Mouse (Mus musculus): ENCODE results near the gene Hist1h2ad. TPM values are rescaled to one million over a fixed set of nuclear protein-coding genes. Genes with fewer than 3 reads are reported as not detected.

Gene Hist1h2ad
- polyA plus RNA-seq, 1 experiment from 2014 or later = 2.6 TPM

GRCm38 (mm10) chr13:23610393-23610792 is 36.2 kb downstream of the Hist1h2ad start:
- Histone ChIP-seq H3K9me3 (ENCODE audit: low read length) (no peaks in the 10 kb centered on the region), H3K36me3 (replicated peaks; ENCODE audit: insufficient read depth, low read length) (no peaks in the 10 kb centered on the region), H3K27ac (ENCODE audit: low read depth) (no peak overlapping the region), H3K4me1 (ENCODE audit: insufficient read depth) (peaks cover 8% of the 10 kb centered on the region; the same call in 1 of the 2 replicates), H3K27me3 (ENCODE audit: insufficient read depth, low read length) (no peaks in the 10 kb centered on the region), H3K4me2 (ENCODE audit: low read depth, low read length) (no peak overlapping the region), H3K9ac (replicated peaks) (no peak overlapping the region), H3K4me3 (ENCODE audit: low read depth, low read length) (no peak overlapping the region)
- DNase-seq = no peak
- ATAC-seq = no peak
- TF ChIP-seq CTCF (IDR thresholded peaks at IDR 0.05; ENCODE audit: low read depth) = no peak
- no peak for TF ChIP-seq EP300 (IDR thresholded peaks at IDR 0.05; ENCODE audit: low read depth)
- 59% methylated on average over 2 of the region's 2 CpGs for WGBS (ENCODE audit: insufficient replicate concordance)

GRCm38 (mm10) chr13:23611638-23612037 is 37.5 kb downstream of the Hist1h2ad start:
- H3K27ac ChIP-seq (ENCODE audit: low read depth) = no peak overlapping the region
- no peak overlapping the region for H3K9ac ChIP-seq (replicated peaks)

GRCm38 (mm10) chr13:23620056-23620732 is 46.0 kb downstream of the Hist1h2ad start:
- DNase-seq = no peak
- H3K4me2 ChIP-seq (ENCODE audit: low read depth, low read length) = peak overlapping the region; percentile 95

More at GRCm38 (mm10) chr13:23611638-23612037, 37.5 kb downstream of the Hist1h2ad start:
- Histone ChIP-seq H3K4me3 (ENCODE audit: low read depth, low read length) (no peak overlapping the region), H3K36me3 (replicated peaks; ENCODE audit: insufficient read depth, low read length) (no peaks in the 10 kb centered on the region), H3K4me1 (ENCODE audit: insufficient read depth) (peaks cover 8% of the 10 kb centered on the region; the same call in 1 of the 2 replicates), H3K27me3 (ENCODE audit: insufficient read depth, low read length) (no peaks in the 10 kb centered on the region), H3K4me2 (ENCODE audit: low read depth, low read length) (no peak overlapping the region), H3K9me3 (ENCODE audit: low read length) (no peaks in the 10 kb centered on the region)
- no peak for ATAC-seq
- no peak for DNase-seq
- no peak for TF ChIP-seq CTCF (IDR thresholded peaks at IDR 0.05; ENCODE audit: low read depth)
- TF ChIP-seq EP300 (IDR thresholded peaks at IDR 0.05; ENCODE audit: low read depth) = no peak
- 85% methylated on average over 3 of the region's 3 CpGs for WGBS (ENCODE audit: insufficient replicate concordance)

GRCm38 (mm10) chr13:23620733-23621531 is 46.8 kb downstream of the Hist1h2ad start, which contains the start of gene Hist1h2be:
Gene Hist1h2be (minus strand): TSS chr13:23621124.
- H3K4me1 ChIP-seq (ENCODE audit: insufficient read depth) = peaks cover 9% of the 10 kb centered on the region
- WGBS (ENCODE audit: insufficient replicate concordance) = under 1% methylated on average over 27 of the region's 27 CpGs
- H3K4me3 ChIP-seq (ENCODE audit: low read depth, low read length) = peak within 1 kb of the TSS; percentile 80
- H3K9me3 ChIP-seq (ENCODE audit: low read length) = no peaks in the 10 kb centered on the region
- no peaks in the 10 kb centered on the region; the same call in 1 of the 2 replicates for H3K27me3 ChIP-seq (ENCODE audit: insufficient read depth, low read length)
- peak; percentile 75 for ATAC-seq
- peak within 1 kb of the TSS; percentile 100 for H3K27ac ChIP-seq (ENCODE audit: low read depth)
- H3K36me3 ChIP-seq (replicated peaks; ENCODE audit: insufficient read depth, low read length) = no peaks in the 10 kb centered on the region
- DNase-seq = peak; percentile 74
- H3K4me2 ChIP-seq (ENCODE audit: low read depth, low read length) = peak within 1 kb of the TSS; percentile 95
- peak within 1 kb of the TSS; percentile 99 for H3K9ac ChIP-seq (replicated peaks)
- TF ChIP-seq CTCF (IDR thresholded peaks at IDR 0.05; ENCODE audit: low read depth) (no peak), EP300 (IDR thresholded peaks at IDR 0.05; ENCODE audit: low read depth) (no peak; the same call in 1 of the 2 replicates)

More at GRCm38 (mm10) chr13:23620056-23620732, 46.0 kb downstream of the Hist1h2ad start:
- no peaks in the 10 kb centered on the region for H3K36me3 ChIP-seq (replicated peaks; ENCODE audit: insufficient read depth, low read length)
- no peaks in the 10 kb centered on the region for H3K9me3 ChIP-seq (ENCODE audit: low read length)
- 25% methylated on average over 12 of the region's 12 CpGs for WGBS (ENCODE audit: insufficient replicate concordance)
- H3K9ac ChIP-seq (replicated peaks) = peak overlapping the region; percentile 99
- ATAC-seq = no peak
- peaks cover 9% of the 10 kb centered on the region for H3K4me1 ChIP-seq (ENCODE audit: insufficient read depth)
- H3K27me3 ChIP-seq (ENCODE audit: insufficient read depth, low read length) = no peaks in the 10 kb centered on the region; the same call in 1 of the 2 replicates
- H3K4me3 ChIP-seq (ENCODE audit: low read depth, low read length) = peak overlapping the region; percentile 80
- TF ChIP-seq EP300 (IDR thresholded peaks at IDR 0.05; ENCODE audit: low read depth) = no peak
- peak overlapping the region; percentile 100 for H3K27ac ChIP-seq (ENCODE audit: low read depth)

GRCm38 (mm10) chr13:23621532-23622174 is 47.5 kb downstream of the Hist1h2ad start:
- TF ChIP-seq CTCF (IDR thresholded peaks at IDR 0.05; ENCODE audit: low read depth) = no peak
- TF ChIP-seq EP300 (IDR thresholded peaks at IDR 0.05; ENCODE audit: low read depth) = no peak; the same call in none of the 2 replicates
- H3K4me2 ChIP-seq (ENCODE audit: low read depth, low read length) = peak overlapping the region; percentile 95
- peaks cover 9% of the 10 kb centered on the region for H3K4me1 ChIP-seq (ENCODE audit: insufficient read depth)
- WGBS (ENCODE audit: insufficient replicate concordance) = under 1% methylated on average over 18 of the region's 18 CpGs
- peak overlapping the region; percentile 80 for H3K4me3 ChIP-seq (ENCODE audit: low read depth, low read length)
- peak overlapping the region; percentile 99 for H3K9ac ChIP-seq (replicated peaks)
- peak; percentile 73 for ATAC-seq
- no peaks in the 10 kb centered on the region; the same call in 1 of the 2 replicates for H3K27me3 ChIP-seq (ENCODE audit: insufficient read depth, low read length)
- H3K36me3 ChIP-seq (replicated peaks; ENCODE audit: insufficient read depth, low read length) = no peaks in the 10 kb centered on the region
- no peaks in the 10 kb centered on the region for H3K9me3 ChIP-seq (ENCODE audit: low read length)
- peak overlapping the region; percentile 100 for H3K27ac ChIP-seq (ENCODE audit: low read depth)
- peak; percentile 82 for DNase-seq
